Mouse (Mus musculus) intestine, postnatal 0 days (tissue): ENCODE data around the gene Dtnb. TPM values are rescaled to one million over a fixed set of nuclear protein-coding genes. Genes with fewer than 3 reads are reported as not detected.
A peak's percentile ranks its signal among the peaks of the same experiment; 100 is the strongest.

Experiments
- ATAC-seq: fragments of 200-750 bp; cut with Nextera tagmentation; 2 replicates; pipeline ENCODE4 v1.8.0; 2017; ENCODE audit warnings: mild to moderate bottlenecking, moderate TSS enrichment, moderate library complexity
- H3K27ac ChIP-seq: fragments of 300-500 bp; sonication (generic); 2 replicates; pipeline ENCODE4 v1.5.1; 2014; ENCODE audit warnings: mild to moderate bottlenecking, low read depth, low read length, moderate library complexity
- H3K27me3 ChIP-seq: fragments of 300-500 bp; sonication (generic); replicated peaks from 2 replicates; pipeline ENCODE4 v1.6.1; 2014; ENCODE audit warnings: low read length, mixed read lengths; ENCODE audit not compliant: control insufficient read depth, insufficient read depth
- H3K36me3 ChIP-seq: fragments of 300-500 bp; sonication (generic); 2 replicates; pipeline ENCODE4 v1.6.1; 2014; ENCODE audit warnings: mild to moderate bottlenecking, moderate library complexity; ENCODE audit not compliant: control insufficient read depth, insufficient read depth
- H3K4me1 ChIP-seq: fragments of 300-500 bp; sonication (generic); replicated peaks from 2 replicates; pipeline ENCODE4 v1.6.1; 2014; ENCODE audit warnings: antibody characterized with exemption, low read length, mixed read lengths; ENCODE audit not compliant: control insufficient read depth, insufficient read depth
- H3K4me2 ChIP-seq: fragments of 300-500 bp; sonication (generic); replicated peaks from 2 replicates; pipeline ENCODE4 v1.6.1; 2014; ENCODE audit warnings: low read depth, mild to moderate bottlenecking, moderate library complexity
- H3K4me3 ChIP-seq: fragments of 300-500 bp; sonication (generic); 2 replicates; pipeline ENCODE4 v1.5.1; 2014; ENCODE audit warnings: low read depth, low read length
- H3K9ac ChIP-seq: fragments of 300-500 bp; sonication (generic); 2 replicates; pipeline ENCODE4 v1.6.1; 2014; ENCODE audit warnings: mild to moderate bottlenecking, low read depth, low read length
- H3K9me3 ChIP-seq: fragments of 300-500 bp; sonication (generic); 2 replicates; pipeline ENCODE4 v1.6.1; 2016; ENCODE audit warnings: mixed run types; ENCODE audit not compliant: control insufficient read depth
- CTCF ChIP-seq: sonication (generic); IDR thresholded peaks from 2 replicates; pipeline ENCODE4 v1.5.1; 2016; ENCODE audit warnings: low read depth, mild to moderate bottlenecking, control low read depth, antibody characterized with exemption, moderate library complexity
- WGBS: fragments of 180-500 bp; shearing (Covaris S2); extraction: QIAGEN DNeasy Blood & Tissue Kit; methylation state at CpG from one replicate; pipeline ENCODE4 v1.1.7; 2014; 5-methylcytosine and 5-hydroxymethylcytosine counted together
- polyA plus RNA-seq: library from polyadenylated mRNA; unstranded; fragments of >200 nt; fragmentation: Nextera tagmentation; extraction: Ambion mirVana; gene quantifications from 2 replicates; pipeline ENCODE4 v1.2.1, GENCODE M21; 2015

Gene Dtnb
- polyA plus RNA-seq, 1 experiment from 2014 or later = 9.8 TPM

GRCm38 (mm10) chr12:3780931-3781471, 208.8 kb downstream of the Dtnb start:
- Histone ChIP-seq H3K36me3 (no peaks in the 10 kb centered on the region), H3K4me3 (no peak overlapping the region), H3K27ac (peak overlapping the region; percentile 76), H3K9me3 (no peaks in the 10 kb centered on the region), H3K9ac (no peak overlapping the region), H3K27me3 (no peaks in the 10 kb centered on the region), H3K4me1 (peaks cover 26% of the 10 kb centered on the region), H3K4me2 (peak overlapping the region; percentile 35)
- TF ChIP-seq CTCF = no peak
- peak; percentile 58 for ATAC-seq
- 15% methylated on average over 7 of the region's 7 CpGs for WGBS

DNA sequence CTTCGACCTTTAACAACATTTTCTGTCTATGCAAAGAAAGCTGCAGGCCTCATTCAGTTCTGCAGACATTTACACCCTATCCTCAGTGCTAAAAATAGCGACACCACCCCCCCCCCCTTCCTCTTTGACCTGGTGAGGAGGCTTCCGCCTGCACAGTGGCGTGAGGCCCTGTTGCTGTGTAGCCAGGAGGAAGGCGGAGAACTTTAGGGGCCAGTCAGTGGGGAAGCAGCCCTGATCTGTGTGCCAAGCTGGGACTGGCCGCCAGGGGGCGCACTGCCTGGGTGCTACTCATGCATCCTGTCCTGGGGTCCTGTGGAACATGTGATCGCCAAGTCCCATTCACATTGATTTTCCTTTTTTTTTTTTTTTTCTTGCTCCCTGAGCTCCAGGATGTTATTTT, 209.3 kb downstream of the Dtnb start:
- H3K9me3 ChIP-seq = no peaks in the 10 kb centered on the region
- WGBS = 0% methylated on average over 8 of the region's 8 CpGs
- H3K36me3 ChIP-seq = no peaks in the 10 kb centered on the region
- H3K27me3 ChIP-seq = no peaks in the 10 kb centered on the region
- peak overlapping the region; percentile 27 for H3K4me2 ChIP-seq
- H3K4me1 ChIP-seq = peaks cover 26% of the 10 kb centered on the region
- no peak overlapping the region for H3K4me3 ChIP-seq
- H3K9ac ChIP-seq = no peak overlapping the region
- peak overlapping the region; percentile 76 for H3K27ac ChIP-seq
- peak; percentile 97 for TF ChIP-seq CTCF
- peak; percentile 78 for ATAC-seq

GRCm38 (mm10) chr12:3783196-3783825, 211.1 kb downstream of the Dtnb start:
- no peak overlapping the region for H3K27ac ChIP-seq
- H3K36me3 ChIP-seq = no peaks in the 10 kb centered on the region
- no peaks in the 10 kb centered on the region for H3K27me3 ChIP-seq
- no peak overlapping the region for H3K4me3 ChIP-seq
- no peaks in the 10 kb centered on the region for H3K9me3 ChIP-seq
- H3K9ac ChIP-seq = no peak overlapping the region
- TF ChIP-seq CTCF = no peak
- WGBS = 46% methylated on average over 3 of the region's 3 CpGs
- ATAC-seq = no peak
- no peak overlapping the region for H3K4me2 ChIP-seq
- H3K4me1 ChIP-seq = peaks cover 28% of the 10 kb centered on the region

DNA sequence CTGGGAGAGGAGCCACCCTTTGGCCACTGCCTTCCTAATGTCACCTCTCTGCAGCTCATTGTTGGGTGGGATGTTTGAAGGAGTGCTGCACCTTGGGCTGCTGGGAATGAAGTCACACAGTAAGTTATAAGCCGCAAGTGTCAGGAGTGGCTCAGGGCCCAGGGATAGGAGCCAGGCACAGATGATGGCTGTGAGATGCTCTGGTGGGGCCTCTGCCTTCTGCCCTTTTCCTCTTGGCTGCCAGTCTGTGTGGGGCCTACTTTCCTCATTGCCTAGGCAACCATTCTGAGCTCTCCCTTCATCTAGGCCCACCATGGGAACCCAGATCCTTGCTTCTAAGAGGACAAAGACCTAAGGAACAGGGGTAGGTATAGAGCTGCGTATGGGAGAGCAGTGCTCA, 212.1 kb downstream of the Dtnb start:
- no peak overlapping the region for H3K27ac ChIP-seq
- ATAC-seq = no peak
- H3K36me3 ChIP-seq = no peaks in the 10 kb centered on the region
- H3K4me2 ChIP-seq = no peak overlapping the region
- no peak overlapping the region for H3K9ac ChIP-seq
- no peak overlapping the region for H3K4me3 ChIP-seq
- peaks cover 28% of the 10 kb centered on the region for H3K4me1 ChIP-seq
- no peaks in the 10 kb centered on the region for H3K9me3 ChIP-seq
- H3K27me3 ChIP-seq = no peaks in the 10 kb centered on the region
- TF ChIP-seq CTCF = no peak
- whole genome bisulfite sequencing = 37% methylated on average over 2 of the region's 2 CpGs

DNA sequence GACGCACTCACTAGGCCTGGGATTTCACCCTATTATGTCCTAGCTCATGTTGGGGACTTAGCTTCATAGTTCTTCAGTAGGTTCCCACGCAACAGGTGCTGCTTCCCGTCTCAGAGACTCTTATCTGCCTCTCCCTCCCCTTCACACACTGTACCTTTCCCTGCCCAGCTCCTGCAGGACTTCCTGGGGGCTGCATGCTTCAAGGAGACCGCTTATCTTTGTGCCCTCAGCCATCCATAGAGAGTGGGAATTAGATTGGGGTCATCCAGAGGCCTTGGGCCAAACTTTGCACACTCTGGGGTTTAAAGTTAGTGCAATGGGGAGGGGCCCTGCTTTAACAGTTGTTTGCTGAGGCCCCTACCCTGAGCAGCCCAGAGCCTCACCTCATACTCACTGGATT, 212.5 kb downstream of the Dtnb start:
- H3K4me1 ChIP-seq = peaks cover 26% of the 10 kb centered on the region

GRCm38 (mm10) chr12:3787041-3787440, 214.9 kb downstream of the Dtnb start:
- H3K27me3 ChIP-seq = no peaks in the 10 kb centered on the region
- peaks cover 9% of the 10 kb centered on the region; the same call in 1 of the 2 replicates for H3K4me1 ChIP-seq
- H3K4me2 ChIP-seq = no peak overlapping the region
- no peak overlapping the region for H3K9ac ChIP-seq
- no peak overlapping the region for H3K4me3 ChIP-seq
- ATAC-seq = no peak
- no peaks in the 10 kb centered on the region for H3K36me3 ChIP-seq
- WGBS = 29% methylated on average over 3 of the region's 3 CpGs
- no peaks in the 10 kb centered on the region for H3K9me3 ChIP-seq
- no peak for TF ChIP-seq CTCF
- H3K27ac ChIP-seq = no peak overlapping the region

More for the DNA sequence above, 212.5 kb downstream of the Dtnb start:
- H3K4me2 ChIP-seq = no peak overlapping the region
- 46% methylated on average over 4 of the region's 4 CpGs for WGBS
- H3K9me3 ChIP-seq = no peaks in the 10 kb centered on the region
- no peak overlapping the region for H3K9ac ChIP-seq
- H3K36me3 ChIP-seq = no peaks in the 10 kb centered on the region
- no peak overlapping the region for H3K27ac ChIP-seq
- peak; percentile 72 for ATAC-seq
- TF ChIP-seq CTCF = peak; percentile 6; the same call in 1 of the 2 replicates
- H3K27me3 ChIP-seq = no peaks in the 10 kb centered on the region
- no peak overlapping the region for H3K4me3 ChIP-seq
